Mouse (Mus musculus): Measurements from ENCODE around the gene Gm12216.

DNA sequence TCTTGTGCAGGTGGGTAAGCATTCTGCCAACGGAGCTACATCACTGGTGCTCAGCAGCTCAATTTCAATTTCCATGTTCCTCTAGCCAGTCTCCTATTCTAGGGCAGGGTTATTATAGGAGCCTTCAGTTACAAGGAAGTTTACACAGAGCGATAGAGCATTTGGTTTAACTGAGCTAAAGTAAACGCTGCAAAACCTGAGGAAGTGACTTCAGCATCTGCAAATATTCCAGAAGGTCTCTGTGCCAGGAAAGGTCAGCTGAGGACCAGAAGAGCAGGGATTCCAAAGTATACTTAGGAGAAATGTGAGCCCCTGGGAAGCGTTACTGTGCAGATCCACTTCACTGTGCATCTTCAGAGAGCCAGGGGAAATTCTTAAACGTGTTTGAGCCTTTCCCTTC lies 5.4 kb downstream of the Gm12216 start:
- no peak for TF ChIP-seq HCFC1 (IDR thresholded peaks at IDR 0.05; ENCODE audit: low read depth, low read length)
- no peak for TF ChIP-seq CHD1 (IDR thresholded peaks at IDR 0.05; ENCODE audit: low read depth, low read length)
- TF ChIP-seq CTCF (IDR thresholded peaks at IDR 0.05 in 2 of 3, conservative IDR thresholded peaks at IDR 0.05 in 1 of 3; ENCODE audit: control insufficient read depth in 1 of 3, insufficient read depth in 1 of 3, low read depth in 2 of 3, low read length in 3 of 3, poor library complexity in 1 of 3, severe bottlenecking in 1 of 3) = no peak
- TF ChIP-seq MYC (IDR thresholded peaks at IDR 0.05; ENCODE audit: low read depth, low read length) = no peak
- TF ChIP-seq BHLHE40 (IDR thresholded peaks at IDR 0.05; ENCODE audit: borderline replicate concordance, low read depth, low read length) = no peak
- TF ChIP-seq USF2 (IDR thresholded peaks at IDR 0.05; ENCODE audit: borderline replicate concordance in 1 of 2, insufficient read depth in 1 of 2, low read depth in 1 of 2, low read length in 2 of 2) = no peak
- TF ChIP-seq ZMIZ1 (IDR thresholded peaks at IDR 0.05; ENCODE audit: low read depth, low read length) = no peak
- TF ChIP-seq CHD2 (IDR thresholded peaks at IDR 0.05; ENCODE audit: low read length) = no peak
- TF ChIP-seq POLR2A (IDR thresholded peaks at IDR 0.05; ENCODE audit: control insufficient read depth in 1 of 2, insufficient read depth in 1 of 2, low read depth in 1 of 2, low read length in 2 of 2, poor library complexity in 1 of 2) = no peak
- TF ChIP-seq EP300 (IDR thresholded peaks at IDR 0.05; ENCODE audit: low read depth in 1 of 2, low read length in 2 of 2) = no peak
- no peak for TF ChIP-seq POLR2AphosphoS2 (IDR thresholded peaks at IDR 0.05; ENCODE audit: low read length)
